Mouse (Mus musculus): ENCODE measurements around the gene Dok3.

Dok3 gene

DNA sequence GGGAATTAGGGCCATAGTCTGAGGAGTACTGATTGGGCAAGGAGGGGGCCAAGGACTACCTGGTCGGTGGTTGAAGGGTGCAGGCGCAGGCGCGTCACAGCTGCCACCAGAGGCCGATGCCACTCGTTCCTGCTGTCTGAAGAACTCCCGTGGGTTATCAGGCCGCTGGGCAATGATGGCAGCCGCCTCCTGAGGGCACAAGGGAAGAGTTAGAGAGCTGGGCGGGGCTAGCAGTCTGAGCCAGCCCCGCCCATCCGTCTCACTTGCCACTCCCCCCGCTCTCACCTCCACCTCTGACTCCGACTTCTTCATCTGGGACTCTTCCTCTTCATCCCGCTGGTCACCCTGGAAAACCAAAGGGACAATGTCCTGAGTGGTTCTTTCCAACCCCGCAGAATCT is 51.6 kb downstream of the Dok3 start:
- DNase-seq (ENCODE audit: low spot score): no peak

DNA sequence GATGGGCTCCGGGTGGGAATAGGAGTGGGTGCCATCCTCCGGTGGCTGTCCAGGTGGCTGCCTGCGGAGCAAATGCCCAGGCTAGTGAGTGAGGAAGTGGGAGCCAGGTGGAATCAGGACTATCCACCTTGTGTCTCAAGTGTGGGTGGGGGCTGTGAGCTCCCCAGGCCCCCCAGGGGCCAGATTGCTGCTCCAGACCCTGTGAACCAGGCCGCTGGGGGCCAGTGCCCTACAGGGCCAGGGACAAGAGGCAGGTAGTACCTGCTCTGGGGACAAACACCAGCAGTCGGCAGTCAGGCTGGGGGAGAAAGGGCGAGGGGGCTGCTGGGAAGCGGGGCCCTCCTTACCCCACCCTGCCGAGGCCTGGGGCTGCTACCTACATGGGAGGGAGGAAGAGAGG is 52.8 kb downstream of the Dok3 start:
- DNase-seq (ENCODE audit: low spot score): no peak

DNA sequence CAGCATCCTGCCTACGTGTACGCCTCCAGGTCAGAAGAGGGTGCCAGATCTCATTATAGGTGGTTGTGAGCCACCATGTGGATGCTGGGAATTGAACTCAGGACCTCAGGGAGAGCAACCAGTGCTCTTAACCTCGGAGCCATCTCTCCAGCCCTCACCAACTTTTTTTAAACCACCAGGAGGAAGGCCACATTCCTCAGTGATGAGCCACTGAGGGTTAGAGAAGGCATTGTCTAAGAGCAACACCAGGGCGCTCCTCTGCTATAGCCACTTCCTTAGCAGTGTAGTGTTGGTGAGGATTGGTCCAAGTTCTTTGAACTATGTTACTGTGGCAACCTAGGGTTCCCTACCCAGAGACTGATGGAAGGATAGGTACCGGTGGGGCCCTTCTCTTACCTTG is 53.3 kb downstream of the Dok3 start:
- DNase-seq (ENCODE audit: low spot score): no peak

DNA sequence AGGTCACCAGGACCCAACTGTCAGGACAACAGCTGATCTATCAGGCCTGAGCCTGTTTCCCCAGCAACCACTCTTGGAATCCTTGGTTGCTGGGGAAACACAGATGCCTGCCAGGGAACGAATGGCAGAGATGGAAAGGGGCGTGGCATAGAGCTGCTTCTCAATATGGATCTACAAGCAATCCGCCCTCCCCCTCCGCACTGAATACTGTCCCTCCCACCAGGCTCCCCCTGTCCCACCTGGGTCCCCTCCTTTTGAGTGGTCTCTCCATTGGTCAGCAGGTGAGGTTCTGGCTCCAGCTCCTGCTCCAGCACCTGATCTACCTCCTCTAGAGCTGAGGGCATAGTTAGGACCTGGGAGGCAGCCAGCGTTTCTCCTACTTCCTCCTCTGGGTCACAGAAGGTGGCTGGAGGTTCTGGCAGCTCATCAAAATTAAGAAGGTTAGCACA is 54.5 kb downstream of the Dok3 start:
- no peak for DNase-seq (ENCODE audit: low spot score)

DNA sequence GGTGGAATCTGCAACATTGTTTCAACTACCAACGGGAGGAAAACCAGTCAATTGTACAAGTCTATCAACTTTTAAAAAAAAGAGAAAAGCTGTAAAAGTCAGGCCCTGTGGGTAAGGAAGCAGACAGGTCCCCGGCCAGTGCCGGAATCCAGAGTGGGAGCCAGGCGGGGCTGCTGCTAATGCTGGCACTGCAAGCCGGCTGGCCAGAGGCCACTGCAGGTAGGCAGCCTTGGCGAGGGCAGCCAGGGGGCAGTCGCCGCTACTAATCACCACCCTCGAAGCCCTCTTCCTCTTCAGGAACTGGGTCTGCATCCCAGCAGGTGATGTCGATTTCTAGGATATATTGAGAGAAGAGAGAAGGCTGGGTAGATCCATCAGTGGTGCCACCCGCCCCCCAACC is 55.1 kb downstream of the Dok3 start:
- DNase-seq (ENCODE audit: low spot score): no peak

Data from yolk sac, embryonic 10.5 days (tissue).